7 mouse cellular contexts compared by ENCODE assay signal in genomic region chr15:32766011-32766701, GRCm38 (mm10).
DNase-seq lines count a peak whose midpoint lies in the region; ATAC-seq and TF ChIP-seq lines count a peak whose summit lies in the region.

No protein-coding gene starts in this region.

- no peak for TF ChIP-seq POLR2A in cortical plate, adult 2 months (IDR thresholded peaks at IDR 0.05; ENCODE audit: extremely low read depth, insufficient read depth, low read length)

- H3K9me3 ChIP-seq in intestine, embryonic 15.5 days, result no peaks in the 10 kb centered on the region

- H3K27me3 ChIP-seq in intestine, embryonic 15.5 days (replicated peaks), result no peaks in the 10 kb centered on the region

- intact Hi-C loops in left cerebral cortex, postnatal 14 days (cut with DNase I), result no loop called here
- intact Hi-C loops in left cerebral cortex, postnatal 36 days (cut with DNase I), result no loop called here

- no peaks in the 10 kb centered on the region for H3K4me1 ChIP-seq in cortical plate, adult 2 months (ENCODE audit: control insufficient read depth, insufficient read depth, low read length)
- no peaks in the 10 kb centered on the region for H3K4me1 ChIP-seq in intestine, embryonic 15.5 days (replicated peaks)

- peak; percentile 46 for TF ChIP-seq CTCF in cortical plate, adult 2 months (IDR thresholded peaks at IDR 0.05; ENCODE audit: extremely low read depth, insufficient read depth, low read length)

- H3K36me3 ChIP-seq in intestine, embryonic 15.5 days, result no peaks in the 10 kb centered on the region

- H3K9ac ChIP-seq in intestine, embryonic 15.5 days, result no peak overlapping the region

- 4% methylated on average over 4 of the region's 4 CpGs for WGBS in intestine, embryonic 15.5 days

- DNase-seq in left cerebral cortex, postnatal 14 days (ENCODE audit: low spot score in 2 of 2), result peak; percentile 8 to 15
- no peak for DNase-seq in left cerebral cortex, postnatal 36 days (ENCODE audit: low spot score in 2 of 2)
- DNase-seq in NIH3T3 (ENCODE audit: low read depth), result peak; percentile 79
- peak; percentile 6 for DNase-seq in naive thymus-derived CD4-positive, alpha-beta T cell, adult 2 months (ENCODE audit: low read depth)
- DNase-seq in urinary bladder, postnatal 4 days (ENCODE audit: low spot score in 2 of 2), result no peak

- no peak overlapping the region for H3K4me3 ChIP-seq in cortical plate, adult 2 months (ENCODE audit: insufficient read depth, low read length)
- no peak overlapping the region for H3K4me3 ChIP-seq in intestine, embryonic 15.5 days (replicated peaks)

- H3K4me2 ChIP-seq in intestine, embryonic 15.5 days (replicated peaks), result no peak overlapping the region

- peak; percentile 74 for ATAC-seq in intestine, embryonic 15.5 days

- H3K27ac ChIP-seq in cortical plate, adult 2 months (ENCODE audit: insufficient read depth, low read length), result no peak overlapping the region
- H3K27ac ChIP-seq in intestine, embryonic 15.5 days, result no peak overlapping the region

Comparison
In these comparisons a context has a peak if more than half of its experiments do, and no peak if none do; other contexts are left out.
1. DNase-seq: peak in left cerebral cortex, postnatal 14 days (2 of 2), NIH3T3 (single experiment) and naive thymus-derived CD4-positive, alpha-beta T cell, adult 2 months (single experiment); none in left cerebral cortex, postnatal 36 days (0 of 2) and urinary bladder, postnatal 4 days (0 of 2).